Mouse (Mus musculus): Measurements from ENCODE around the gene Erich3.
"Not testable (repeated sequence)": the region's sequence is repeated elsewhere in the genome, so short reads cannot be mapped to it uniquely, and the experiment has no call there.

Erich3 gene

DNA sequence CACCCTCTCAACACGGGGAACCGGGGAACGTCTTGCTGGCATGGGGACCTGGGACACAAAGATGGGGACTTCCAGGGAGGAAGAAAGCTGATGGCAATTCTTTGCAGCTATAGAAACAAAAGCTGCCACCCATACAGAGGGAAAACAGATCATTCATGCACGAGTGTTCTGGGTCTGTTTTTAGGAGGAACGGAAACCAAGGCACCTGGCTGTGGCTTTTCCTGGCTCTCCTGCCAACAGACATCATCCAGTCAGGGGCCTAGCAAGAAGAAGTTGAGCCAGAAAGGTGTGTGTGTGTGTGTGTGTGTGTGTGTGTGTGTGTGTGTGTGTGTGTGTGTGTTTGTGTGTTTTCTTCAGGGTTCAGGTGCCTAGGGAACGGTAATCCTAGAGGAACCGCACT, at the start of gene Erich3:
Erich3 (plus strand) TSS at position 315 of the 400 bp plus-strand sequence.
- DNase-seq (ENCODE audit: low read depth), result no peak

DNA sequence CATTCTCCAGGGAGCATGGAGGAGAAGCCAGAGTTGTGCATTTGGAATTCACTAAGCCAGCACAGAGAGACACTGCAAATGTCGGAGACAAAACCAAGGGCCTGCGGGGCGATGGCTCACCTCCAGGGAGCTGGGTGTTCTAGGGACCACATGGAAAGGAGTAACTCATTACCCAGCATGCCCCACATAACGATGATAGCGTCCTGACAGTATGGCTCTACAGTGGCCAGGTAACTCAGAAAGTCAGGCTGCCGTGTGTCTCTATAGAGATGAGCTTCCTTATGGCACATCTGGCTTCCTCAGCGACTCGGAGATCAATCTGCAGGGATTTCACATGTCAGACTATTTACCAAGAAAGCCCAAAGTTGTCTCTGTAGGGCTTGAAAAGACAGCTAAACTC, 48.9 kb upstream of the Erich3 start:
- DNase-seq (ENCODE audit: low read depth), result no peak

DNA sequence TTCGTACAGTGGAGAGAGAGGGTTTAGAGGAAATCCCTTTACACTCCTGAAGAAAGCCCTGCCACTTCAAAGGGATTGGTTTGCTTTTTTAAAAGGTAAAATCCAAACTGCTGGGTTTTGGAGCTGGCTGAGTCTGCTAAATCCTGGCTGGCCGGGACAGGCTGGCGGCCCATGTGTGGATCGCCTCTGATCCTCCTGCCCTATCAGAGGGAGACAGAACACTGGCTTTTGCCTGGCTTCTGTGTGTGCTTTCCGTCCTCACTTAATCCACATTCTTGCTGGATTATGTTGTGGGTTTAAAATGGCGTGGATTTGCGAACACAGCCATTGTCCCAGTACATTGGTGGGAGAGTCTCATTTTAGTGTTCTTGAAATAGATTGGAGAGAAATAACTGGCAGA, 48.4 kb upstream of the Erich3 start:
- DNase-seq (ENCODE audit: low read depth), result no peak

DNA sequence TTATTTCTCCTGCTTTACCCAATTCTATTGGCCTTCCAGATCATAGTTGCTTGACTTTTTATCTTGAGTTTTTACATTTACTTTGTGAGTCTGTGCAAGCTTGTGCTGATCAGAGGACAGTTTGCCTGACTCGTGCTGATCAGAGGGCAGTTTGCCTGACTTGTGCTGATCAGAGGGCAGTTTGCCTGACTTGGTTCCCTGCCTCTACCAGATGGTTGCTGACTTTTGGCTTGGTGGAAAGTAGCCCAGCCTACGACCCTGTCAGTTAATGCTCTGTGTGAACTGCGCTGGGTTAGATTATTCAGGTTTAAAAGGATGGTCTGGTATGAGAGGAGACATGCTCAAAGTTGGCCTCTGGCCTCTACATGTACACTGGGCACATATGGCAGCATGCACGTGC, 47.6 kb upstream of the Erich3 start:
- no peak for DNase-seq (ENCODE audit: low read depth)

DNA sequence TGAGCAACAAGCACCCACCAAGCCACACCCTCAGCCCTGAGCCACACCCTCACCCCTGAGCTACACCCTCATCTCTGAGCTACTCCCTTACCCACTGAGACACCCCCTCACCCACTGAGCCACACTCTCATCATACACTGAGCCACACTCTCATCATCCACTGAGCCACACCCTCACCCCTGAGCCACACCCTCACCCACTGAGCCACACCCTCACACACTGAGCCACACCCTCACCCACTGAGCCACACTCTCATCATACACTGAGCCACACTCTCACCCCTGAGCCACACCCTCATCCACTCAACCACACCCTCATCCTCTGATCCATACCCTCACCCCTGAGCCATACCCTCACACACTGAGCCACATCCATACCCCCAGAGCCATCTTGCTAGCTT, 35.4 kb upstream of the Erich3 start:
- no peak for DNase-seq (ENCODE audit: low read depth)

DNA sequence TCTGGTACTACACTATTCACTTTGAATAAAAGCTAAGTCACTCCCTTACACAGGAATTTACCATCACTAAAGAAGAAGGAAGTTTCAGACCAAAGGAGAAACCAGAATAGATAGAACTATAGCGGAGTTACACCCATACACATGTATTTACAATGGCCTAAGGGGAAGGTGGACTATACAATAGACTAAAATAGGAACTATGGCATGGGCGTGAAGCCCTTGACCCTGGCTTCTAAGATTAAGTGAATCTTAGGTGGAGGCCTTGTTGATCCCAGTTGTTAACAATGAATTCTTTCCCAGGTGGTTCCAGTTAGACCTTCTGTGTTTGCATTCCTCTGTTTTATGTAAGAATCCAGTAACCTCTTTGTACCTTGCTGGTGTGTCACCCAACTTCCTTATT, 32.4 kb upstream of the Erich3 start:
- not testable (repeated sequence) for DNase-seq (ENCODE audit: low read depth)

DNA sequence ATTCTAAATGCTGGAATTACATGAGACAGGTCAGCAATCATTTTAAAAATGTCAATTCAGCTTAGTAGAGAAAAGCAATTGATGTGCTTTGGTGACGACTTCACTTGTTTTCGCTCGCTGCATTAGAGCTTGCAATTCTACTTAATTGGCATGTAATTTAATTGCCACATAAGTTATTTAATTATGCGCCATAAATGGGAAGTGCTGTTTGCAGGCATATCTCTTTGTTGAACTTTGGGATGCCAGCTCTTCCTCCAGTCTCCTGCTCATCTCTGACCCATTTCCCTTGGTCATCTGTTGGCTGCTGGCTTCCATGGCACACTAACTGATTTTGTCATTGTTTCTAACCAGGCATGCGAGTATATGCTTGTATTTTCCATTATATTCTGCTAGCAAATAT, 30.6 kb upstream of the Erich3 start:
- no peak for DNase-seq (ENCODE audit: low read depth)

DNA sequence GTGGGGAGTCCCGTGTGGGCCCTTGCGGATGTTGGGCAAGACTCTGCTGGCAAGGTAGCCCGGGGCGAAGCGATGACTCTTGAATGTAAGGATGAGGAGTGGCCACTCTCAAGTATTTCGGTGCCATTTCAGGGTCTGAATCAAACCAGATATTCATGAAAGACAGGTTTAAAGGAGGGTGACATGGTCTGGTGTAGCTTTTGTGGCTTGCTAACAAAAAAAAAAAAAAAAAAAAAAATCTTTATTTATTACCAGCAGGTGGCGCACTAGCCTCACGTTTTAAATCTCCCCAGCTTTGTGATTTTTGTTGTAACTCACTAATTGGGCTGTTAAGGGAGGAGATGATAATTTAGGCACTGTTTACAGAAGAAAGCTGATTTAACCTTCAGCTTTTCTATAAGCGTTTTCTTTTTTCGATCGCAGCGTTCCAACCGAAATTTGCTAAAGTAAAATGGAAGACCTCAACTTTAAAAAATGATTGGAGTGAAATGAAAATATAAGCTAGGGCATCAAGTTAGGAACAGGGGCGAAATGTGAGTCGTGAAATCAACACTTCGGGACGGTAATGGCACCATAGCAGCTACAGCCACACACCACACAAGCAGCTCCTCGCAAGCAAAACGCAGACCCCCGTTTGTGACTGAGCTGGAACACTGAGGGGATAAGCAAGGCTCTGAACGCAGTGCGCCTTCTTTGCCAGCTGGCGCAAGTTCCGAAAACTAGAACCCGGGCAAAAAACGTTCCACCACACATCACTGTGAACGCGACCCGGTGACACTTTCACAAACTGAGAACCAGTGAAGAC, 16.8 kb upstream of the Erich3 start:
- DNase-seq (ENCODE audit: low read depth), result peak; percentile 44

DNA sequence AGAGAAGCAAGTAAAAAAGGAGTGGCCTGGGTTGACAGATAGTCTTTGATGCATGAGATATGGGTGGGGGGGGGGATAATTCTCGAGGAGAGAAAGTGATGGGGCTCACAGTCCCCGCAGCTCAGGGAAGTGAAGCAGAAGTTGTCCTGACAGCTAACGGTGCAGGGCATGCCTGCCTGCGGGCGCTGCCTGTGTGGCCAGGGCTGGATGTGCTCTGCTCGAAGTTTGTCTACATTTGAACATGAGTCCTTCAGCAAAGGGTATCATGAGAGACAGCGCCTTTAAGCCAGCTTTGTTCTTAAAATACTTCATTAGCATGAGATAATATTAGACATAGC, 16.2 kb upstream of the Erich3 start:
- DNase-seq (ENCODE audit: low read depth), result no peak

DNA sequence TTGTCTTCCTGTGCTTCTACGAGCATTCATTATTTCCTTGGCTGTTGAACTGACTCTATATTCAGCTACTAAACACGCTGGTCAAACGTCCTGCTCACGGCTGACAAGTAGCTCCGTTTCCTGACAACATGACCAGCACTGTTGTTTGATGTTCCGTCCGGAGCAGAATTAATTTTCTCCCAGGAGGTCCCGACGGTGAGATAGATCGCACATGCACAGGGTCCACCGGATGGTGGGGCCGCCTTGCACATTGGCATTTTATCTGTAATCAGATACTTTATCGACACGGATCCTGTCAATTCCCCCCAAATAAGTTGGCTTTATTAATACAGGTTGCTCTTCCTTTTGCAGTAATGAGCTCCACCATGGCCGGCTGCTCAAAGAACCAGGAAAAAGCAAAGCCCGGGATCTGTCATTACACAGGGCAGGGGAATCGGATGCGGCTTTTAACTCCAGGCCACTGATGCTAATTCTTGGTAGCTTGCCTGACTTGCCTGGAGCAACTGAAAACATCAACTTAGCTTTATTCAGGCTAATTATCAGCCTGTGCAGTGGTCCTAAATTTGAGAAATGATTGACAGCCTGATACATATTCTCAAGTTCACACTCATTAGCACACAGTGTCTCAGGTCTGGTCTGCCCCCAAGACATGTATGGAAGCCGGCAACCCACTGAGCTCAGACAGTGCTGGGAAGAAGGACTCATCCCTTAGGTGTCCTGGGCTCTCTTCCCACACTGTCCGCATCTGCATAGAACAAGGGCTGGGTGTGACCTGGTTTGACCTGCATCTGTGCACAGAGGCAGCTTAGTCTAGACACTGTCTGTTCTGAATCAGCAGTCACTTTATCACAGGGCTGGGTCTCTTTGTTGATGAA, 14.0 kb upstream of the Erich3 start:
- no peak for DNase-seq (ENCODE audit: low read depth)

DNA sequence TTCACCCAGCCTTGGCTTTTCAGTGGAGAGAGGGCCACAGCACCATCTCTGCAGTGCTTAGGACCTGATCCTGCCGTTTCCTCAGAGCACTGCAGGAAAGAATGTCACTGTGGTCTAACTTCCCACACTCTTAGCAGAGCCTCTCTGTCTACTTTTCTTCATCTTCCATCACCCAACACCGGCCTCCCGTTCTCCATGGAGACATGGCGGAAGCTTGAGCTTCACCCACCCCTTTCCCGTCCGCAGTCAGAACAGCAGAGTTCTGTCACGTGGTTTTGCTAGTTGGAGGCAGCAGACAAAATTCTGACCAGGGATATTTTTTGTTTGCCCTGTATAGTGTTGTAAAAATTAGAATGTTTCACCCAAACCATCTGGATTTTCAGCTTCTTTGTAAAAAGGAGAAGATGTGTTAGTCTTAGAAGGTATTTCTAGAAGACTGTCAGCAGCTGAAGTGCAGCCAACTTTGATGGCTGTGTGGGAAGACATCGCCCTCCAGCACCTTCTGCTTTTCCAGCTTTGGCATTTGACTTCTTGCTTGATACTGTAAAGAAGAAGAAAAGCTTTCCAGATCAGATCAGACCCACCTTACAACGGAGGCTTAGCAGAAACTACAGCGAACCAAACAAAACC, 12.4 kb upstream of the Erich3 start:
- no peak for DNase-seq (ENCODE audit: low read depth)

DNA sequence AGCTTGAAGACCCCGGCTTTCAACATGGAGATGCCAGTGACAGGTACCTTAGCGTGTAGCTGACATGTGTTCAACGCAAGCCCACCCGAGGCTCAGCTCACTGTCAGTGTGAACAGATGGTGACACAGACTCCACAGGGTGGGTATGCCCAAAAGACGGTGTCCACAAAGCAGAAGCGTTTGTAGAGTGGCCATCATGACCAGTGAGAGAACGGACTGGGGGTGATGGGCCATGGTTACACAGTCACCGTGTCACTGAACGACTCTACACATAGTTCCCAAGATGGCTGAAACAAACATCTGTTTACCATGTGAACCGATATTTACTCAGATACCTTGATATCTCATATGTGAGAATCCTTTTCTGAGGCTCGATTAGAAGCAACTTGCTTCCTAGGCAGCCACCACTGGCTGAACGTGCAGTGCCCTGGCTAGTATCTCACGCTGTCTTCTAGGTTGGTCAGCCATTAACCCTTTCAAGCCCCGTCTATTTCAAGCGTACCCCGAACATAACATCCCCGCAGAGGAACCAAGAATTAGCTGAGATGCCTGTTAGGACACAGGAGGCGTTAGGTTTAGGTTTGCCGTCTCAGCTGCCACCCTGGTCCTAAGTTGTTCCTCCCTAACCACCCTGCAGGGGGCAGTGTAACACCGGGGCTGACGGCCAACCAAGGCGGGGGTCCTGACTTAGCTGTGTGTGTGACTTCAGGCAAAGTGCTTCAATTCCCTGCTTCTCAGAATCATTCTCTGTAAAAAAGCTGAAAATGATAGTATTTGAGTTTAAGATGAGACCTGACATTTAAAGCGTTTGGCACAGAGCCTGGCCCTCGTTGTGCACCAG, 10.9 kb upstream of the Erich3 start:
- peak; percentile 29 for DNase-seq (ENCODE audit: low read depth)

DNA sequence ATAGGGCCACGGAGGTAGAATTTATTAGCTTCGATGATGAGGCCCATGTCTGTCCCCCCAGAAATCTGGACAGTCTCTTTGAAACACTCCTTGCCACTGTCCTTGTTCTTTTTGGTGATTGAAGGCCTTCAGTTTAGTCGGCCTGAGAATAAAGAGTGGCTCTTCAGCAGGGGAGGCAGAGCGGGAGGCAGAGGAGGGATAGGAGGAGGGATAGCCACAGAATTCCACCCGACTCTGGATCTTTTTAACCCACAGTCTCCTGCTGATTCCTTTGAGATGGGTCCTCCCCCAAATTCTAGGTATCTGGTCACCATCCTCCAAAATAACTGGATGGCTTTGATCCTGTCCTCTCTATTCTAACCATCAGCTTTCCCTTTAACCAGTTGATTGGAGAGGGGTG, 10.2 kb upstream of the Erich3 start:
- no peak for DNase-seq (ENCODE audit: low read depth)

DNA sequence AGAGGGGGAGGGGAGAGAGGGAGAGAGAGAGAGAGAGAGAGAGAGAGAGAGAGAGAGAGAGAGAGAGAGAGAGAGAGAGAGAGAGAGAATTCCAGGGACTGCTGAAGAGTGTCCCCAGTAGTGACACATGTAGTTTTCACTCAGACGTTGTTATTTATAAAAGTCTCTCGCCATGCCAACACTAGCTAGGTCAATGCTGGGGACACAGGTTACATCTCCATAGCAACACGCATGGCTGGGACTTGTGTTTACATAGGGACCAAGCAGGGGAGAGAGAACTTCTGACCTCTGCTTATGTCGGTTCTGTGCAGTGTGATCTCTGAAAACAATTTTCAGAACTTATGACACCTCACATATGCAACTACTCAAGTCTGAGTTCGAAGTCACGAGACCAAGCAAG, 9.4 kb upstream of the Erich3 start:
- no peak for DNase-seq (ENCODE audit: low read depth)

DNA sequence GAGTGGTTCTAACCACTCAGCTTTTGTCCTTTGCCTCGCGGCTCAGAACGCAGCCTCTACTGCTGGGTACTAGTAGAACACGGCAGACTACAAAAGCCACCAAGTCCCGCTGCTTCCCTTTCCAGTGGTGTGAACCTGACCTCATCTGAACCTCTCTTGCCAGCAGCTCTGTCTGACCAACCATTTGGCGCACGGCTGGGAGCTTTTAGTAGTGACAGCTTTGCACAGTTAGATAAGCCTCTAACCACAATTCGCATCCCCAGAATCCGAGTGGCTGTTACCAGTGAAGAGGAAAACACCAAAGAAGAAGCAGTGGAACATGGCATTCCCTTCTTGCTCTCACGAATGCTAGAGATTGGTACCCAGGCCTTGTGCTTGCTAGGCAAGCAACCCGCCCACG, 8.8 kb upstream of the Erich3 start:
- DNase-seq (ENCODE audit: low read depth), result no peak

DNA sequence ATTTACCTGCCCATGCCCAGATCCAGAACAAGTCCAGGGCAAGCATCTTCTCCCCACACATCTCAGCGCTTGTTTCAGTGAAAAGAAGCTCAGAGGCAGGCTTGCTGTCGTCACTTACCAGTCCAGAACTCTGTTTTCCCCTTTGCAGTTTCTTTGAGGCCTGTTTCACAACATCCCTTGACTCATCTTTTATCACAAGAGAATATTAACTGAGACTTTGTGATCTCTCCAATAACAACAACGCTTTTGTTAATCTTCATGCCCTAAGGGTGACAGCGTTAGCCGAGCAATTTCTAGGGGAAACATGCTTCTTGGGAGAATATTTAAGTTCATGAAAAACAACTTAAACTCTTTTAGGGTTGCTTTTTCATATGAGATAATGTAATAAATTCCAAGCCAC, 7.9 kb upstream of the Erich3 start:
- no peak for DNase-seq (ENCODE audit: low read depth)

DNA sequence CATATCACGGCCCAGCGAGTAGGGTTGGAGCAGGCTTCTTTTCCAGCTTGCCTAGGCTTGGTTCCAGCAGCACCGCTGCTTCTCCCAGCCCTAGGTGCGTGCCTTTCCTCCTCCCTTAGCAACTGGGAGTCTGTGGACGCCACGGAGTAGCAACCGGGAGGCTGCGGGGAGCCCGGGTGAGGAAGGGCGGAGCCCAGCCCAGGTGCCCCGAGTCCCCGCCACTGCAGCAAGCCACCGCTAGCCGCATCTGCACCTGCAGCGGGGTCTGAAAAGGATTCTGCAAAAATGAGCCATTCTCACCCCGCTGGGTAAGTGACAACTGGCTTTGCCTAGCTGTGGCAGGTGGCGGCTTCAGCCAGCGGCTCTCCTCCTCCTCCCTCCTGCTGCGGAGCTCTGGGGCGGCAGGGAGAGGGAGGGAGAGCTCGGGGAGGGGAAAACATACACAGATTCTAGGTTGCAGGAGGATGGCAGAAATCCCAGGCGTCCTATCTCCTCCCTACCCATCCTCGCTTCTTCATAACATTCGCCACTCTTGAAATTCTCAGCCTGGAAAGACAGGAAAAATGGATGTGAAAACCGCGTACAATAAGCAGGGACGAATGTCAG, 420 bp downstream of the Erich3 start:
- no peak for DNase-seq (ENCODE audit: low read depth)

DNA sequence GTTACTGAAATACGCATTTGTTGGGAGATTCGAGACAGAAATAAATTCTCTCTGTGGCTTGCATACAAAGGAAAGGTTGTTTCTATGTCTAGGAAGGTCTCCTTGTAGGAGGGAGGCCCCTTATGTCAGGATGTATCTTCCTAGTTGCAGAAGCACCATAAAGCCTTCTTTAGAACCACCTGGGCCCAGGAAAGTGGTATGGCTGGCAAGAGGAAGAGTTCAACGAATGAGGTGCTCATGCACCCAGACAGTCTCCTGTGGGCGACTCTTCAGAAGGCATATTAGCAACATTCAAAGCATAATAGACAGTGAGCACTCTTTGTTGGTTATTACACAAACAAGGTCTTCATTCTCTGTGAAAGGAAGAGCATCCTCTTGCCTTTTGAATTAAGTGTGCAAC, 977 bp downstream of the Erich3 start:
- DNase-seq (ENCODE audit: low read depth), result no peak

DNA sequence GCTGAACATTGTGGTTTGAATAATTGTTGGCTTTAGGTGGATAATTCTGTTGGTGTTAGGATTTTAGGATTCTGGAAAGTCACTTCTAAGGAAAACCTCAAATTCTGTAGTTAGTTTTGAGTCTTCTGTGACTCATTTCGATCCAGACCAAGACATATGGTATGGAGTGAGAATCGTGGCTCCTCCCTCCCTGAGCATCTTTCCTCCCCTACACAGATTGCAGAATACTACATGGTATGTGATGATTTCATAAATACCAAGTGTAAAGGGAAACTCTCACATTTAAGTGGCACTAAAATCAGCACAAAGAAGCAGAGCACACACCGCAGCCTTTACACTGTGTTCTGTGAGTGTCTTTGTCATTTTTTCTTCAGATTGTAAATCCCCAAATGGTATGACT, 4.8 kb downstream of the Erich3 start:
- DNase-seq (ENCODE audit: low read depth), result no peak

DNA sequence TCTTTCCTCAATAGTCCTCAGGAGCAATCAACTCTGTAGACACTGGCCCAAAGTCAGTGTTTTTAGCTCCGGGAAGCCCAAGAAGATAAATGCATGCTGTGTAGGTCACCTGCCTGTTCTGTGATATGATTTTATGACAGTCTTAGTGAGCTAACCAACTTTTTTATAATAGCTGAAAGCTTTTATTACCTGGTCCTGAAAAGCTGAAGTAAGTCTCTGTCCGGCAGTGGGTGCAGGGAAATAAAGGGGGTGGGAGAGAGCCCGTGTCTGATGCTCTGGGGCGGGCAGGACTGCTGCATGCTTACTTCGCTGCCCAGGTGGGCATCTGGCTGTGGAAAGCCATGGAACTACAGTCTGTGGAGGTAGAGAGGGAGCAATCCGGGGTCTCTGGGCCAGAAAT, 6.9 kb downstream of the Erich3 start:
- DNase-seq (ENCODE audit: low read depth), result no peak

DNA sequence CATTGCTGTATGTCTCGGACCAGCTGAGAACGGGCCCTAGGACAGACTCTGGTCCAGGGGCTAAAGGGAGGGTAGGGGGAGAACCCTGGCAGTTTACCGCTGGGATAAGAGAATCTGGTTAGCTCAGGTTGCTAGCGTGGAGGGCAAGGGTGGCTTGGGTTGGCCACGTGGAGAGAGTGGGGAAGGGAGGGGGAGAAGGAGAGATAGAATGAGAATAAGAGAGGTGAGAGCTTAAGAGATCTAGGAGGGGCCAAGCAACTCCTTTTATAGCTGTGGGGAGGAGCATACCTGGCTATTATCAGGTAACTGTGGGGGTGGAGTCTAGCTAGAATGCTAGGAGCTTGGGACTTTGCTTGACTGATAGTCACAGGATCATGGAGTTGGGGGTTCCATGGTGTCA, 7.4 kb downstream of the Erich3 start:
- no peak for DNase-seq (ENCODE audit: low read depth)

DNA sequence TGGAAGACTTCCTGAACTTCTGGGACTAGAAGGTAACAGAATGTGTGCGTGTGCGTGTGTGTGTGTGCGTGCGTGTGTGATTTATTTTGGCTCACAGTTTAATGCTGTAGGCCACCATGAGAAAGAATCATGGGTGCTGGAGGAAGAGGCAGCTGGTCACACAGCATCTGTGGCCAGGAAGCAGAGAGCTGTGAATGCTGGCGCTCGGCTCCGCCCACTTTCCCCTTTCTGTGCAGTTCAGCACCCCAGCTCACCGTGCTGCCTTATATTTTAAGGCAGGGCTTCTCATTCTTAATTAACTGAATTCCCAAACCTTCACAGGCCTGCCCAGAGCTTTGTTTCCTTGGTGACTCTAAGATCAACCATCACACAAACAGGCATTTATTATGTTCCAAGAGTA, 9.7 kb downstream of the Erich3 start:
- DNase-seq (ENCODE audit: low read depth), result no peak

Data from 416B (cell line).